Mouse (Mus musculus): ENCODE data around the gene Hnf4a. TPM values are rescaled to one million over a fixed set of nuclear protein-coding genes. Genes with fewer than 3 reads are reported as not detected.
A peak's percentile ranks its signal among the peaks of the same experiment; 100 is the strongest.

The Hnf4a gene
- total and polyA plus RNA-seq, 3 experiments, result not detected

DNA sequence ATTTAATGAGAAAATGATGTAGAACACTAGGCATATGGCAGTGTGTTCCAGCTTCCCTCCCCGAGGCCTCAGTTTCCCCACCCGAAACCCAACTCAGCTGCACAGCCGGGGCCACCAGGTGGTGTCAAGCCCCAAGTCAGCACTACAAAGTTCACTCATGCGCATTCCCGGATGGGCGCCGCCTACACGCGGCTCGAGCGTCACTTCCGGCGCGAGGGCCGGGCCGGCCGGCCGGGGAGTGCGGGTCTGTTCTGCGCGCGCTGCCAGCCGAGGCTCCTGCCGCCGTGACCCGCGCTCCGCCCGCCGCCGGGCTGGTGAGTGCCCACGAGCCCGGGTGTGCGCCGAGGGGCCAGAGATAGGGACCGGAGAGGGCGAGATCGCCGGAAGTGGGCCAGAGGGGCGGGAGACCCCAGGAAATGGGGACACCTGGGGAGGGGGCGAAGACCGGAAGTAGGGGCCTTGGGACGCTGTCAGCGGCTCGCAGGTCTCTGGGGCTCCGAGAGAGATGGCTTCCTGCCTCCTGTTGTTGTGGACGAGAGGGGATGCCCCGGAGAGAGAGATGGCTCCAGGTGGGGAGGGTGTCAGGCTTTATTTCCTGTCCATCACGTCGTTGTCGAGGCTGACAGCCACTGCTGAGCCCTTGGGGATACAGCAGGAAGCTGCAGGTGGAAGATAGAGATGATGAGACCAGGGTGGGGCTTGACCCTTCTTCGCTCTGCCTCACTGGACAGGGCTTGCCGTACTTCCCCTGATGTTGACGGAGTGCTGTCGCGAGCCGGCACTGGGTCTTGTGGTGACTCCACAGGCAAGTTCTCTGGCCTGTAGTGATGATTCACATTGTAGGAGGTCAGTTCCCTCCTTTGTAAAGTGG lies 95.7 kb downstream of the Hnf4a start, which contains the start of gene Ttpal:
Ttpal (plus strand) TSS at position 214 of the 871 bp plus-strand sequence.
- Histone ChIP-seq H3K9ac (ENCODE audit: insufficient read depth, low read depth) (peak within 1 kb of the TSS; percentile 66), H3K27ac (ENCODE audit: insufficient read depth, low read depth) (peak within 1 kb of the TSS; percentile 93), H3K4me3 (replicated peaks in 1 of 3; ENCODE audit: low read depth in 2 of 3, low read length in 2 of 3, poor library complexity in 1 of 3) (peak within 1 kb of the TSS; percentile 52 to 73 (median 70)), H3K4me2 (ENCODE audit: insufficient read depth, low read depth, poor library complexity, severe bottlenecking) (peak within 1 kb of the TSS; percentile 78), H3K79me2 (replicated peaks; ENCODE audit: control insufficient read depth, extremely low read depth, insufficient read depth, poor library complexity, severe bottlenecking) (peaks cover 32% of the 10 kb centered on the region), H3K9me3 (replicated peaks; ENCODE audit: low read length) (no peaks in the 10 kb centered on the region), H3K27me3 (replicated peaks) (no peaks in the 10 kb centered on the region), H3K4me1 (ENCODE audit: control insufficient read depth in 1 of 2, insufficient read depth in 2 of 2) (peaks cover 12 to 66% of the 10 kb centered on the region in 2 experiments), H3K36me3 (replicated peaks in 1 of 2; ENCODE audit: control insufficient read depth in 1 of 2, insufficient read depth in 1 of 2, low read length in 1 of 2) (peaks cover 4 to 24% of the 10 kb centered on the region in 2 experiments)
- TF ChIP-seq NRF1 (IDR thresholded peaks at IDR 0.05; ENCODE audit: low read depth, low read length) (peak; percentile 85), KAT2A (IDR thresholded peaks at IDR 0.05; ENCODE audit: insufficient replicate concordance, low read length) (peak; percentile 61; the same call in 1 of the 2 replicates), MAFK (IDR thresholded peaks at IDR 0.05; ENCODE audit: insufficient replicate concordance, low read length) (0 out of 2 replicates have a peak, but pooled peaks have one; percentile 40), USF1 (IDR thresholded peaks at IDR 0.05; ENCODE audit: low read depth, low read length) (no peak), HCFC1 (IDR thresholded peaks at IDR 0.05; ENCODE audit: low read depth, low read length) (peak; percentile 67), SIN3A (IDR thresholded peaks at IDR 0.05; ENCODE audit: low read length) (peak; percentile 74), RAD21 (IDR thresholded peaks at IDR 0.05; ENCODE audit: low read depth, low read length) (peak; percentile 57), BHLHE40 (IDR thresholded peaks at IDR 0.05; ENCODE audit: low read depth, low read length) (peak; percentile 60), CTCF (conservative IDR thresholded peaks at IDR 0.05 in 1 of 2, IDR thresholded peaks at IDR 0.05 in 1 of 2; ENCODE audit: low read depth in 2 of 2, low read length in 2 of 2) (peak in 1 of 2 experiments; percentile 74; a peak in 2 of 4 replicates), MYC (IDR thresholded peaks at IDR 0.05; ENCODE audit: low read depth, low read length) (peak; percentile 63; the same call in 1 of the 2 replicates), MAX (IDR thresholded peaks at IDR 0.05; ENCODE audit: low read length) (peak; percentile 73), CHD2 (IDR thresholded peaks at IDR 0.05; ENCODE audit: low read length) (peak; percentile 59; the same call in 1 of the 2 replicates), E2F4 (IDR thresholded peaks at IDR 0.05; ENCODE audit: insufficient replicate concordance, low read depth, low read length) (no peak), EP300 (IDR thresholded peaks at IDR 0.05; ENCODE audit: low read length) (peak; percentile 73), ETS1 (conservative IDR thresholded peaks at IDR 0.05; ENCODE audit: low read depth, low read length) (peak; percentile 94), TCF12 (IDR thresholded peaks at IDR 0.05; ENCODE audit: low read depth, low read length) (peak; percentile 92), UBTF (IDR thresholded peaks at IDR 0.05; ENCODE audit: low read depth, low read length) (no peak), PAX5 (IDR thresholded peaks at IDR 0.05; ENCODE audit: low read length) (no peak), ZMIZ1 (IDR thresholded peaks at IDR 0.05; ENCODE audit: low read depth, low read length) (peak; percentile 89), POLR2AphosphoS2 (IDR thresholded peaks at IDR 0.05; ENCODE audit: low read depth, low read length) (0 out of 2 replicates have a peak, but pooled peaks have one; percentile 41), JUN (IDR thresholded peaks at IDR 0.05; ENCODE audit: insufficient read depth, low read depth, low read length) (no peak), TBP (conservative IDR thresholded peaks at IDR 0.05; ENCODE audit: low read depth, low read length) (peak; percentile 64; the same call in 1 of the 2 replicates), RCOR1 (conservative IDR thresholded peaks at IDR 0.05; ENCODE audit: low read depth, low read length) (no peak; the same call in 1 of the 2 replicates), NELFE (IDR thresholded peaks at IDR 0.05; ENCODE audit: low read depth, low read length) (peak; percentile 80), GABPA (IDR thresholded peaks at IDR 0.05; ENCODE audit: insufficient replicate concordance, low read depth, low read length) (no peak), ZNF384 (IDR thresholded peaks at IDR 0.05; ENCODE audit: low read depth, low read length) (peak; percentile 60; the same call in 1 of the 2 replicates), MAZ (IDR thresholded peaks at IDR 0.05; ENCODE audit: low read depth, low read length) (peak; percentile 82), USF2 (conservative IDR thresholded peaks at IDR 0.05; ENCODE audit: low read depth, low read length) (no peak), MXI1 (IDR thresholded peaks at IDR 0.05; ENCODE audit: low read depth, low read length) (peak; percentile 89), ZKSCAN1 (IDR thresholded peaks at IDR 0.05; ENCODE audit: borderline replicate concordance, low read depth, low read length) (no peak), ZC3H11A (IDR thresholded peaks at IDR 0.05; ENCODE audit: low read depth, low read length) (no peak), IRF4 (IDR thresholded peaks at IDR 0.05; ENCODE audit: low read depth, low read length) (peak; percentile 59), POLR2A (IDR thresholded peaks at IDR 0.05; ENCODE audit: low read depth, low read length) (peak; percentile 80), ELF1 (IDR thresholded peaks at IDR 0.05; ENCODE audit: low read depth, low read length) (peak; percentile 82), CHD1 (IDR thresholded peaks at IDR 0.05; ENCODE audit: low read depth, low read length) (no peak; the same call in none of the 2 replicates), MEF2A (IDR thresholded peaks at IDR 0.05; ENCODE audit: borderline replicate concordance, low read depth, low read length) (peak; percentile 73), JUND (conservative IDR thresholded peaks at IDR 0.05; ENCODE audit: low read depth, low read length) (no peak), SMC3 (IDR thresholded peaks at IDR 0.05; ENCODE audit: low read depth, low read length) (peak; percentile 71)
- in situ Hi-C loops (cut with MboI; ENCODE audit: low pct_ligation_motif_present, low pct_unique_long_range_greater_than_20kb, low sequenced_read_pairs) (no loop called here), dilution Hi-C loops (cut with MboI; ENCODE audit: extremely low pct_ligation_motif_present, extremely low pct_unique_long_range_greater_than_20kb, low sequenced_read_pairs) (no loop called here)
- DNase-seq (ENCODE audit: extremely low read depth), result peak; percentile 95
